Mouse (Mus musculus) E14TG2a.4 (cell line): ENCODE results near the gene Sebox.

Experiments used
- CTCF ChIP-seq: conservative IDR thresholded peaks from 2 replicates; pipeline ENCODE4 v1.5.1; 2014; ENCODE audit warnings: low read length
- POU5F1 ChIP-seq: IDR thresholded peaks from 2 replicates; pipeline ENCODE4 v1.6.1; 2014; ENCODE audit warnings: low read length, borderline replicate concordance

GRCm38 (mm10) chr11:78512025-78512957 is 9.0 kb downstream of the Sebox start, which contains the start of the genes Tmem199 and Poldip2:
- TF ChIP-seq CTCF (no peak), POU5F1 (no peak)
